Mouse (Mus musculus) mouse embryonic stem cell (cell line): ENCODE data around the gene Tex14.
"Not testable (repeated sequence)": the region's sequence is repeated elsewhere in the genome, so short reads cannot be mapped to it uniquely, and the experiment has no call there.

Experiments
- in situ Hi-C, 2 experiments: fragments of 300-500 bp; cut with MboI; formaldehyde crosslinking; loops; 1 replicate in 1 of 2; 3 replicates in 1 of 2; pipeline ENCODE4 v1.14.3; 2019 to 2020; ENCODE audit warnings: low sequenced_read_pairs in 2 of 2, low pct_unique_long_range_greater_than_20kb in 1 of 2, mixed read lengths in 1 of 2; ENCODE audit not compliant: unreplicated experiment in 1 of 2

Tex14 gene

GRCm38 (mm10) chr11:87463792-87464430, 59.0 kb downstream of the Tex14 start:
- in situ Hi-C loops = not testable (repeated sequence)

GRCm38 (mm10) chr11:87465990-87466593, 61.2 kb downstream of the Tex14 start:
- in situ Hi-C loops = no loop called here

- in situ Hi-C loops = no loop called here
Measured at GRCm38 (mm10) chr11:87467491-87468277, 62.8 kb downstream of the Tex14 start.

DNA sequence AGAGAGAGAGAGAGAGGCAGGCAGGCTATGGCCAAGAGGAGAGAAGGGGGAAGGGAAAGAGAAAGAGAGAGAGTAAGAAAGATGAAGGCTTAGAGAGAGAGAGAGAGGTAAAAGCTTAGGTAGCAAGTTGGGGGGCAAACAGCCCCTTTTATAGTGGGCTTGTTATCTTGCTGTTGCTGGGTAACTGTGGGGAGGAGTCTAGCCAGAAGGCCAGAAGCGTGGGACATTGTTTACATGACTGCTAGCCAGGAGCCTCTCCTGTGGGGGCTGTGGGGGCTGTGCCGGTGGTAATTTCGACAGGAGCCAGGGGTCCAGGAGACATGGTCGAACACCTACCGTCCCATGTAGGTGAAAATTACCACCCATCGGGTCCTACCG, 63.4 kb downstream of the Tex14 start:
- in situ Hi-C loops = no loop called here

GRCm38 (mm10) chr11:87468706-87469315, 63.9 kb downstream of the Tex14 start:
- in situ Hi-C loops = no loop called here

- in situ Hi-C loops = not testable (repeated sequence)
Measured at GRCm38 (mm10) chr11:87470807-87471698, 66.2 kb downstream of the Tex14 start.

- in situ Hi-C loops = not testable (repeated sequence)
Measured at GRCm38 (mm10) chr11:87471699-87471997, 66.8 kb downstream of the Tex14 start.

GRCm38 (mm10) chr11:87472058-87472457, 67.2 kb downstream of the Tex14 start:
- in situ Hi-C loops = not testable (repeated sequence)

DNA sequence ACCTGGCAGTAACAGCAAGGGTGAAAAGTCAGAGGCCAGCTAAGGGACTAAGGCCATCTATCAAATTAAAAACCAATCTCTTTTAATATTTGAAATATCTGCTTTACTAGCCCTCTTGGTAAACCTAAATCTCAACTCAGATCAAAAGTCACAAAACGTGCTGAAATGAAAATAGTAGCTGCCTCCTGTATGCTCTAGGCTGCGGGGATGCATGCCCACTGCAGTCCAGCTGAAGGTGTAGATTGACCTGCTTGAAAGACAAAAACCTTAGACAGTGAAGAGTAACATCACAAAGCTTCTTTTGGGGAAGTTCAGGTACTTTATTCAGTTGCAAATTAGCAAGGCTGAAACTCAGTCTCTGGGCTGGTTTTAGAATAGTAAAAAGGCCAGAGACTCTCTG, 74.3 kb downstream of the Tex14 start:
- in situ Hi-C loops = not testable (repeated sequence)

- in situ Hi-C loops = no loop called here
Measured at GRCm38 (mm10) chr11:87483796-87484326, 79.0 kb downstream of the Tex14 start.

DNA sequence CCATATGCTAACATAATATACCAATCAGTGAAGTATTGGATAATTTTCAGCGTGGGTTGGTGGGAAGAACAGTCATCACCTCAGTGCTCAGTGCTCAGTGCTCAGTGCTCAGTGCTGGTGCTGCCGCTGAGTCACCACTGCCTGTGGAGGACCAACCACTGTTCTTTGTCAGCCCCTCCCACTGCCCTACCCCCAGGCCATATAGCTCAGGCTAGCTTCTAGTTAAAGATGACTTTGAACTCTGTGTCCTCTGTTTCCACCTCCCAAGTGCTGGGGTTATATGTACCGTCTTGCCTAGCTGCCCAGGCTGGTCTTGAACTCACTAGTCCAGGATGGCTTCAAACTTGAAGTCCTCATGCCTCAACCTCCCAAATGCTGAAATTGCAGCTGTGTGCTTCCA, 84.1 kb downstream of the Tex14 start:
- in situ Hi-C loops = no loop called here

DNA sequence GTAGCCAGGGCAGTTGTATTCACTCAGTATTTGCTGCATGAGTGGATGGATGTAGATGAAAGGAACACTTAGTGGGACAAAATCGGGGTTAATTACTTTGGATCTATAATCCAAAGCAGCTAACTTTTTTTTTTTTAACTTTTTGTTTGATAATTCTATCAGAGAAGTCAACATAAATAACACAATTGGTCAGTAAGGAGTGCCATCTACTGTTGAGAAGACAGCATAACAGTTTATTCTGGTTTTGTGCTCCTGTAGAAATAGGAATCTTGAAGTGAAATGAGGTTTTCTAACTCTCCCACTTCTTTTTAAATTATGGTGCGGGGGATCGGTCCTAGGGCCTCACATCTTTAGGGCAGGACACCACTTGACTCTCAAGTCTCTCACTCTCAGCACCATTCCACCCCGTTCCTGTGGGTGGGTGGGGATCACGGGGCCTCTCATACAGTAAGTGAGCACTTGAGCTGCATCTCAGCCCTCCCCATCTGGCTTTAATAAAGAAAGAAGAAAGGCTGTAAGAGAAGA, 99.9 kb downstream of the Tex14 start:
- in situ Hi-C loops = no loop called here

GRCm38 (mm10) chr11:87506502-87506901, 101.6 kb downstream of the Tex14 start:
- in situ Hi-C loops = no loop called here

DNA sequence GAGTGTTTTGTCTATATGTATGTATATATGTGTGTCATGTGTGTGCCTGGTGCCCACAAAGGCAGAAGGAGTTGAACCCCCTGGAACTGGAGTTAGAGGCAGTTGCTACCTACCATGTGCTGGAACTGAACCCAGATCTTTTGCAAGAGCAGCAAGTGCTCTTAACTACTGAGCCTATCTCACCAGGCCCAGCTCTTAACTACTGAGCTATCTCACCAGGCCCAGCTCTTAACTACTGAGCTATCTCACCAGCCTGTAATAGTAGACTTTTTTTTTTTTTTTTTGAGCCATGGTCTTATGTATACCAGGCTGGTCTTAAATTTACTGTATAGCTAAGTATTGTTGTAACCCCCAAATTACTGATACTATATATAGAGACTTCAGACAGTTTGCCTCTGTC, 102.2 kb downstream of the Tex14 start:
- in situ Hi-C loops = no loop called here

- in situ Hi-C loops = no loop called here
Measured at GRCm38 (mm10) chr11:87519260-87519659, 114.4 kb downstream of the Tex14 start.

DNA sequence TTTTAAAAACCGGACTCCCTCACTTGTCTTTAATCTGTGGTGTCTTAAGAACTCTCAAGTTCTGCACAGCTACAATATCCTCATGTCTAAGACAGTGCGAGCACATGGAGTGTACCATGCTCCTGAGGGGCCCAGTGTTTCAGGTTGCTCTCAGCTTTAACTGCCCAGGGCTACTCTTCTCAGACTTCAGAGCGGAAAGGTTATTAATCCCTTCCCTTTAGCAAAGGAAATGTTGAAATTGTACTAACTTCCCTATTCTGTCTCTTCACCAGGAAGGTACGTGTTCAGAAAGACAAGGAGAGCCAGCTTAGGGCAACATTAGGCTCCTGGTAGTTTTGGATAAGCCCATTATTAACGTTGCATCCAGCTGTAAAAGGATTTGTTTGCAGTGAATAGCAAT, 118.6 kb downstream of the Tex14 start:
- in situ Hi-C loops = no loop called here

DNA sequence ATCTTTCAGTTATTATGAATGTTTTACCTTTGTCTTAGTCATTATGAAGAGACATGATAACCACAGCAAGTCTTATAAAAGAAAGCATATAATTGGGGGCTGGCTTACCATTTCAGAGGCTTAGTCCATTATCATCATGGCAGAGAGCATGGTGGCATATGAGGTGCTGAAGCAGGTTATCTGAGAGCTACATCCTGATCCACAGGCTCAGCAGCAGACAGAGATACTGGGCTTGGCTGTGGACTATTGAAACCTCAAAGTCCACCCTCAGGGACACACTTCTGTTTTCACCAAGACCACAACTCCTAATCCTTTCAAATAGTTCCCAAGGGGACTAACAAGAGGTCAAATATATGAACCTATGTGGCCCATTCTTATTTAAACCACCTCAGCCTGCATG, 119.1 kb downstream of the Tex14 start:
- in situ Hi-C loops = no loop called here

GRCm38 (mm10) chr11:87524780-87525179, 119.9 kb downstream of the Tex14 start:
- in situ Hi-C loops = no loop called here
